Mouse (Mus musculus): Measurements from ENCODE around the gene Acd. TPM values are rescaled to one million over a fixed set of nuclear protein-coding genes. Genes with fewer than 3 reads are reported as not detected.
A peak's percentile ranks its signal among the peaks of the same experiment; 100 is the strongest.

Gene Acd
- total RNA-seq, 2 experiments from 2014 or later: 4.2 to 5.3 TPM

DNA sequence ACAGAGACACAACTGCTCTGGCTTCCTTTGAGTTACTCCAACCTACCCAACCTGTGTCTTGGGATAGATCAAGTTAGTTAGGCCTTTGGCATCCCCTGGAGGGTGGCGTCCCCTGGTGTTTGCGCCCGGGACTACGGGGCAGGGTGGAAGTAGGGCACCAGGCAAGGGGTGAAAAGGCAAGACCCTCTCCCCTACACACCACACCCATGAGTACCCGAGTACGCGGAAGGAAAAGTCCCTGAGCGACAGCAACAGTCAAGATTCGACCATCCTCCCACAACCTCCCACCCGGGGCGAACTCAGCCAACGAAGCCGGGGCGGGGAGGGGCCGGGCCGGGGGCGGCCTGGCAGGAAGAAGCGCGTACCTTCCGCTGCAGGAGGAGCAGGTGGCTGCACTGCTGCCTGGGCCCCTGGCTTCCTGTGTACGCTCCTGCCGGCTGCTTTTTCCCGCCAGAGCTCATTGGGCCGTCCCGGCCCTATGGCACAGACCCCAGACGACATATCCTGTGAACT lies 15.1 kb downstream of the Acd start, which contains the start of gene Carmil2:
Gene Carmil2 (plus strand): TSS at position 479 of the 513 bp plus-strand sequence.
- peak; percentile 93 for TF ChIP-seq CTCF (IDR thresholded peaks at IDR 0.05)
- no peak within 1 kb of the TSS for H3K27ac ChIP-seq
- intact Hi-C loops (cut with DNase I): loop anchor here (2.0 to 10.0 kb wide), 4 partner anchors 49 to 119 kb away; partner anchors contain the start of genes Agrp, Atp6v0d1 and Ctcf
- peak within 1 kb of the TSS; percentile 55 for H3K4me3 ChIP-seq
- peak; percentile 80 for DNase-seq

DNA sequence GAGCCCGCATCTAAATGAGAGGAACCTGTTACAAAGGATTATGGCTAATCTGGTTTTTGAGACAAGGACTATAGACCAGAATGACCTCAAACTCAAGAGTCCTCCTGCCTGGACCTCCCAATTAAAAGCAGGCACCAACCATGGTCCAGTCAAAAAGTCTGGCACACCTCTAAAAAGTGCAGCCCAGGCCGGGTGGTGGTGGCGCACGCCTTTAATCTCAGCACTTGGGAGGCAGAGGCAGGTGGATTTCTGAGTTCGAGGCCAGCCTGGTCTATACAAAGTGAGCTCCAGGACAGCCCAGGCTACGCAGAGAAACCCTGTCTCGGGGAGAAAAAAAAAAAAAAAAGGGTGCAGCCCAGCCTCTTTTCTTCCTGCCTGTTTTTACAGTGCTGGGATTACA lies 15.6 kb downstream of the Acd start:
- no peak for DNase-seq
- no peak overlapping the region for H3K27ac ChIP-seq
- no peak overlapping the region for H3K4me3 ChIP-seq
- TF ChIP-seq CTCF (IDR thresholded peaks at IDR 0.05): no peak
- intact Hi-C loops (cut with DNase I): loop anchor here (2.0 to 10.0 kb wide), 4 partner anchors 49 to 119 kb away; partner anchors contain the start of genes Agrp, Atp6v0d1 and Ctcf

DNA sequence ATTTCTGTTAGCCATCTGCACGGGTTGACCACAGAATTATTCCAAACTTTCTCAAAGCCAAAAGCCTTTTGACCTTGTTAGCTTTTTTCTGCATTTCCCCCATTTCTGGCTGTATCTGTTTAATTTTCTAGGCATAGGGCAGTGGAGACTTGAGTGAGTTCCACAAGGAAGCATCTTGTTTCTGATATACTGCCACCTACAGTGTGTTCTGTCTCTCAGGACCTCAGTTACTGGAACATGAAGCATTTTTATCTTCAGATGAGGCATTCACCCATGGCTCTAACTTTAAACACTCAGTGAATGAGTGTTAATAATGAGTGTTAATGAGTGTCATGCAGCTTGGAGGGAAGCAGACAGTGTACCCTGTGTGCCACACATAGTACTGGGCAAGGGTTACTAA lies 23.0 kb downstream of the Acd start:
- Histone ChIP-seq H3K27ac (no peak overlapping the region), H3K4me3 (no peak overlapping the region)
- intact Hi-C loops (cut with DNase I): no loop called here
- TF ChIP-seq CTCF (IDR thresholded peaks at IDR 0.05): peak; percentile 33
- no peak for DNase-seq

DNA sequence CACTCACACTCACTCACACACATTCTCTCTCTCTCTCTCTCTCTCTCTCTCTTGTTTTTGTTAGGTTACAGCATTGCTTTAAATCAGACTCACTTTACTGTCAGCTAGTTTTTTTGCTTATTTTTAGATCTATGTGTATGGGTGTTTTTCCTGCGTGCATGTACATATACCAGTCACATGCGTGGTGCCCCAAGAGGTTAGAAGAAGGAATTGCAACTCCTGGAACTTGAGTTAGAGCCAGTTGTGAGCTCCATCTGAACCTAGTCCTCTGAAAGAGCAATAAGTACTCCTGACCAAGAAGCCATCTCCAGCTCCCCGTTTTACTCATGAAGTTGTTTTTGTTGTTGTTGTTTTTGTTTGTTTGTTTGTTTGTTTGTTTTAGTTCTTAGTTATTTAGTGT lies 39.7 kb downstream of the Acd start:
- no peak overlapping the region for H3K27ac ChIP-seq
- no peak overlapping the region for H3K4me3 ChIP-seq
- peak; percentile 61 for TF ChIP-seq CTCF (IDR thresholded peaks at IDR 0.05)
- intact Hi-C loops (cut with DNase I): no loop called here
- peak; percentile 26 for DNase-seq

DNA sequence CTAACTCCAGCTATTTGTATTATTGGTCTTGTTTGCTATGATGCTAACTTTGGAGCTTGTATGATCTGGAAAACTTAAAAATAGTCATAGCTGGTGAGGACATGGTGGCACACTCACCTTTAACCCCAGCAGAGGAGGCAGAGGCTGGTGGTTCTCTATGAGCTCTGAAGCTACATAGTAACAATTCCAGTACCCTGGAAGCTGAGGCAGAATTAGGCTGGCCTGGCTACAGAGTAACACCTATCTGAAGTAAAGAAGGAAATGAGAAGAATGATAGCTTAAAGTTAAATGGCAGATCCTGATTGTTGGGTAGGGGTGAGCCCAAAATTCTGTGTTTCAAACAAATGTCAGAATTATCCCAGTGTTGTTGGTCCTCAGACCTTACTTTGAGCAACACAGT lies 43.3 kb downstream of the Acd start:
- TF ChIP-seq CTCF (IDR thresholded peaks at IDR 0.05): no peak
- intact Hi-C loops (cut with DNase I): no loop called here
- no peak overlapping the region for H3K4me3 ChIP-seq
- no peak for DNase-seq
- no peak overlapping the region for H3K27ac ChIP-seq

DNA sequence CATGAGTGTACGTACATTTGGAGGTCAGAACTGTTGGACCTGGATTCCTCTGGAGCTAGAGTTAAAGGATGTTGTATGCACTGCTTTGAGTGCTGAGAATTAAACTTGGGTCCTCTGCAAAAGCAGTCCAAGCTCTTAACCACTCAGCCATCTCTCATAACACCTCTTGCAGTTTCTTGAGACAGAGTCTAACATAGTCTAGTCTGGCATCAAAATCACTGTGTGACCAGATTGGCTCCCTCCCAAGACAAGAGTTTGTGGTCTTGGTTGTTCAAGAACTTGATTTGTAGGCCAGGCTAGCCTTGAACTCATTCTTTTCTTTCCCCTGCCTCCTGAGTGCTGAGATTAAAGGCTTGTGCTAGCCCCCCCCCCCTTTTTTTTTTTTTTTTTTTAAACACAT lies 52.0 kb downstream of the Acd start:
- no peak for TF ChIP-seq CTCF (IDR thresholded peaks at IDR 0.05)
- no peak overlapping the region for H3K4me3 ChIP-seq
- no peak overlapping the region for H3K27ac ChIP-seq
- intact Hi-C loops (cut with DNase I): no loop called here
- DNase-seq: no peak

Other genes starting within 250 kb of the Acd start
- 10 to 100 TPM; 52.8 to 53.4 TPM for gene Tppp3, start 229.6 kb downstream of the Acd start, total RNA-seq (2021)
- 10 to 100 TPM in 1 of 2 experiments, 1 to 10 TPM in 1; 9.6 to 11.2 TPM for gene Zdhhc1, start 204.2 kb downstream of the Acd start, total RNA-seq (2021)
- not detected for gene Hsd11b2, start 182.3 kb downstream of the Acd start, total RNA-seq (2021)
- gene Atp6v0d1, start 135.1 kb downstream of the Acd start, total RNA-seq (2021): 10 to 100 TPM; 40.3 to 41.6 TPM
- gene Ripor1, start 95.8 kb downstream of the Acd start, total RNA-seq (2021): 10 to 100 TPM; 15.7 to 20.6 TPM
- gene Ctcf, start 64.5 kb downstream of the Acd start, total RNA-seq (2021): 10 to 100 TPM; 33.2 to 42.6 TPM
- gene Agrp, start 63.7 kb downstream of the Acd start, total RNA-seq (2021): under 1 TPM in 1 of 2 experiments, not detected in 1; 0.75 TPM
- under 1 TPM in 1 of 2 experiments, not detected in 1; 0.17 TPM for gene Carmil2, start 14.8 kb downstream of the Acd start, total RNA-seq (2021)
- gene Pard6a, start within 50 bp of the Acd start, total RNA-seq (2021): 1 to 10 TPM; 5.0 to 6.0 TPM
- not detected for gene 4933405L10Rik, start 6.6 kb upstream of the Acd start, total RNA-seq (2021)
- under 1 TPM; 0.47 to 0.69 TPM for gene Enkd1, start 7.1 kb upstream of the Acd start, total RNA-seq (2021)
- gene Gfod2, start 57.6 kb upstream of the Acd start, total RNA-seq (2021): 1 to 10 TPM; 7.2 to 7.4 TPM
- gene Ranbp10, start 126.2 kb upstream of the Acd start, total RNA-seq (2021): 10 to 100 TPM; 23.0 to 24.3 TPM
- not detected for gene Tsnaxip1, start 126.6 kb upstream of the Acd start, total RNA-seq (2021)
- gene Cenpt, start 152.2 kb upstream of the Acd start, total RNA-seq (2021): 1 to 10 TPM; 1.0 to 1.8 TPM
- gene Thap11, start 154.0 kb upstream of the Acd start, total RNA-seq (2021): 10 to 100 TPM; 21.9 to 25.0 TPM
- gene Nutf2, start 159.5 kb upstream of the Acd start, total RNA-seq (2021): 10 to 100 TPM; 39.2 to 43.4 TPM
- gene Edc4, start 179.8 kb upstream of the Acd start, total RNA-seq (2021): 10 to 100 TPM; 19.7 TPM
- gene Nrn1l, start 192.5 kb upstream of the Acd start, total RNA-seq (2021): under 1 TPM in 1 of 2 experiments, not detected in 1; 0.95 TPM
- gene Pskh1, start 199.3 kb upstream of the Acd start, total RNA-seq (2021): 10 to 100 TPM; 11.3 to 12.8 TPM
- not detected for gene Ctrl, start 232.8 kb upstream of the Acd start, total RNA-seq (2021)
- 10 to 100 TPM; 17.9 to 26.1 TPM for gene Psmb10, start 237.3 kb upstream of the Acd start, total RNA-seq (2021)
- gene Lcat, start 242.3 kb upstream of the Acd start, total RNA-seq (2021): under 1 TPM; 0.23 to 0.33 TPM

Measured in gastrocnemius, adult 2 months (tissue).